Mouse (Mus musculus) thymus, postnatal 10 days (tissue): Measurements from ENCODE around the gene Lcn10.
A peak's percentile ranks its signal among the peaks of the same experiment; 100 is the strongest.
"Not testable (repeated sequence)": the region's sequence is repeated elsewhere in the genome, so short reads cannot be mapped to it uniquely, and the experiment has no call there.

Source experiments
- DNase-seq, 2 experiments: peaks; one replicate each; pipeline ENCODE4 v3.0.0; 2021; ENCODE audit warnings: low spot score in 2 of 2

Gene Lcn10

DNA sequence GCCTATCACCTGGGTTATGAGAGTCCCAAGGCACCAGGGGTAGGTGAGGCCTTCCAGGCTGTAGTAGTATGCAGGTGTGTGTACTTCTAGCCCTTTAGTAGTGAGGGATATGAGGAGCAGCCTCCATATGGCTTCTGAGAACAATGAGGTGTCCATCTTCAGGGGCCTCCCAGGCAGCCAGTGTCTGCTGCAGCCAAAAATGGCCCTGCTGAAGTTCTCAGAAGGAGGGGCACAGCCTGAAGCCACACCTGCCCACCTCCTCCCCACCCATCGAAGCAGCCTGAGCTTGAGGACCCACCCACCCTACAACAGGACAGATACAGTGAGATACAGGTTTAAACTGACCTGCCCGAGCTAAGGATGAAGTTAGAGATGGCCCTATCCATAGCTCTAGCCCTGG lies at the start of gene Lcn10:
Gene Lcn10, plus strand, starts transcription at position 301 of the 400 bp plus-strand sequence.
- DNase-seq = no peak

DNA sequence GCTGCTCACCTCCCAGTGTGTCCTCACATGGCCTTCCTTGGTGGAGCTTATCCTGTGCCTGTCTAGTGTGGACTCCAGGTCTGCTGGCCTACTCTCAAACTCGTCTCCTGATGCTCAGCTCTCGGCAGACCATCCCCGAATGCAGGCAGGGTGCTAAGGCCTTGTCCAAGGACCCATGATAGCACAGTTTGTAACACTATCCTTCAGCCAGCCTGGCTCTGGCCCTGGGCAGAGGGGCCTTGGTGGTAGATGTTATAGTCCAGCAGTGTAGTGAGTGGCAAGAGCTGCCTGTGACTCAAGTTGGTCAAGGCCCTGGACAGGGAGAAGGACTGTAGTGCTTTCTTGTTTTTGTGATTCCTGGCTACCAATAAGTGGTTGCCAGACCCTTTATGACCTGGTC lies 48.9 kb upstream of the Lcn10 start:
- DNase-seq = no peak

DNA sequence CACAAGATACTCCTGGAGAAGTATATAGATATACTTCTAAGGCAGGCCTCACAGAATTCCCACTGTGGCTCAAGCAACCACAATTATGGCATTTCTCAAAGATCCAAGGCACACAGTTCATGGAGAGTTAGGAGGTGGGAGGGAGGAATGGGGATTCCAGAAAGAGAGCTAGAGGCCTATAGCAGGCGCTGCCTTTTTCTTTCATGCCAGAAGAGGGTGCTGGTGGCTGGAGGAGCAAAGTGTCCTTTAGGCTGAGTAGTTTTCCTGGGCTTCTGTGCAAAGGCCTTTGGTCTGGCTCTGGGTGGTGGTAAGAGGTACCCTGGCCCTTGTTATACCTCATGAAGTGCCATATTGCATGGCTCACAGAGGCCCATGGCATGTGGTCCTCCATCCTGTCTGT lies 48.5 kb upstream of the Lcn10 start:
- no peak for DNase-seq

DNA sequence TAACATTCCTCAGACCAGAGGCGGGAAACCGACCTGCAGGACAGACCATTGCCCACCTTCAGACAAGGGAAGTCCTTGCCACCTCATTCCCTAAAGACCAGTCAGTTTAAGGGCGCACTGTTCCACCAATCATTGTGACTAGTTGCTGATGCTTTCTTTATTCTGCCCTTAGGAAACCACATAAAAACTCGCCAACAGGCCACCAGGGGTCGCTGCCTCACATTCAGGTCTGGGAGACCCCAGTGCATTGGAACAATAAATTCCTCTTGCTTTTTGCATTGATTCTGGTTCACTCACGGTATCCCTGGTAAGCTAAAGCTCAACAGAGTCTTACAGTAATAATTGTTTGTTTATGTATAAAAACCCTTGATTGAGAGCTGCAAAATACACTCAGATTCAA lies 42.6 kb upstream of the Lcn10 start:
- DNase-seq = peak; percentile 32 to 67

DNA sequence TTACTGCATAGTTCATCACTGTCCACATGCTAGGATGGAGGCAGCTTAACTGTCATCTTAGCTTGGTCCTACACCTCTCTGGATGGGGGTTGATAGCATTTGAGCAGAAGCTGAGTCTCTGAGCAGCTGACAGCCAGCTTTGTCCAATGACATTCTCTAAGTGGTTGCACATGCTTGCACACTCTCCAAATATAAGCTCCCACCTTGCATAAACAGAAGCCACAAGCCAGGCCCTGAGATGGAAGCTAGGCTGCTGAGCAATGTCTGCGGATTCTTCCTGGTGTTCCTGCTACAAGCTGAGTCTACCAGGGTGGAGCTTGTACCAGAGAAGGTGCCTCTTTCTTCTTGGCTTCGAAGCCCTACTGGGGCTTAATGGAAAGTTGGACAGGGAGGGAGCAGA lies 29.6 kb upstream of the Lcn10 start, which contains the start of gene Lcn8:
Gene Lcn8, plus strand, starts transcription at position 219 of the 400 bp plus-strand sequence.
- DNase-seq = no peak

DNA sequence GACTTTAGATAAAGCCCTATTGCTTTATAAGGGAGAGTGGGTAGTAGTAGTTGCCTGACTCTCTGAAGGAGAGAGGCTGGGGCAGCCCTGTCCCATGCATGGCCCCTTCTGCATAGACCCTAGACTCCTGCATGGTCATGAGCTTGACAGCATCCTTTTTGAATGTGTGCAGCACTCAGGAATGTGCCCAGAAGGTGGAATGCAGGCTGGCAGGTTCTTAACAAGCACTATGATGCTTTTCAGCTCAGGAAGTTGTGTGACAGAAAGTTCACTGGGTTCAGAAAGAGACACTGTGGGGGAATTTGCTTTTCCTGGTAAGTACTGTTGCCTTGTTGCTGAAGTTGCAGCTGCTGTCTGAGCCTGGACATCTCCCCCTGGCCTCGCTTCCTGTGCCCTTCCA lies 28.0 kb upstream of the Lcn10 start:
- DNase-seq = no peak

DNA sequence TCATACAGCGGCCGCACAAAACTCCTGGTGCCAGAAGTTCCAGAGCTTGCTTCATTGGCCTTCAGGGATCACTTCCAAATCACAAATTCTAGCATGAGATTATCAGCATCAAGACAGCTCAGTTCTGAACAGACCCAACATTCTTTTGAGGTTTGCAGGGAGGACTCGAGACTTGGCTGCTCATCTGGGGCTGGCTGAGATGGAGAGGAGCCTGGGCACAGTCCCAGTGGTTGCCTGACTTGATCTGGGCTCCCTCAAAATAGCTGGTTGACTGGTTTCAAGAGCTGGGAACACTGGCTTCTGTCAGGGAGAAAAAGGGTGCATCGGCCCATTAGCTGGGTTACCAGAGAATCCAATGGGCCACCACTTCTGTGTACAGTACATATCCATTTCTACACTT lies 25.8 kb upstream of the Lcn10 start:
- DNase-seq = no peak

DNA sequence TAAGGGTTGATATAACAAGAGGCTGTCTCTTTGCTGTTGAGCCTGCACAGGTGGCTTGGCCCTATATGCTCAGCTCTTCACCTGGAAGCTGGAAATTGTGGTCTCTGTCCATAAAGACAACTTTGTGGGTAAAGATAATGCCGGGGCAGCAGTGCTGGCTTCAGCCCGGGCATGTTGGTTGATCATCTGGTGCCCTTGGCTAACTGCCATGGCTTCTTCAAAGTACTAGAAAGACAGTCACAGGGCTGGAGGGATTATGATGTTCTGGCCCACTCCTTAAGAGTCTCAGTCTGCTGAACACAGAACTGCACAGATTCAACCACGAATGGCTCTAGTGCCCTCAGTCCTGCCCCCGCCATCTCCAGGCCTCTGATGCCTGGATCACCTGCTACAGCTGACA lies 25.3 kb upstream of the Lcn10 start:
- DNase-seq = no peak

DNA sequence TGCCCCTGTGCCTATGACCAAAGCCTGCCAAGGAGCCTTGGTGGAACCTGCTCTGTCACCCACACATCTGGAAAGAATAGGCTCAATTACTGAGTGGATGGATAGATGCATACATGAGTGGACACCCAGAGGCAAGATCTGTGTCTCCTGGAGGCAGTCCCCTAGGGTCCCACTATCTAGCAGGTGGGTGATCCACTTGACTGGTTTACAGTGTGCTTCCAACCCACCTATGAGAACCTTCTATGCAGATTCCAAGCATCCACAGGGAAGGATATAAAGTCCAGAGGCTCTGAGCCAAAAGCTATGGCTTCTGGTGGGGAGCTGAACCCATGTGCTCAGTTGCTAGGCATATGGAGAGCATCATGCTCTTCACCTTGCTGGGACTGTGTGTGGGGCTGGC lies 24.9 kb upstream of the Lcn10 start, which contains the start of gene Lcn5:
Gene Lcn5, plus strand, starts transcription at position 301 of the 400 bp plus-strand sequence.
- no peak for DNase-seq

DNA sequence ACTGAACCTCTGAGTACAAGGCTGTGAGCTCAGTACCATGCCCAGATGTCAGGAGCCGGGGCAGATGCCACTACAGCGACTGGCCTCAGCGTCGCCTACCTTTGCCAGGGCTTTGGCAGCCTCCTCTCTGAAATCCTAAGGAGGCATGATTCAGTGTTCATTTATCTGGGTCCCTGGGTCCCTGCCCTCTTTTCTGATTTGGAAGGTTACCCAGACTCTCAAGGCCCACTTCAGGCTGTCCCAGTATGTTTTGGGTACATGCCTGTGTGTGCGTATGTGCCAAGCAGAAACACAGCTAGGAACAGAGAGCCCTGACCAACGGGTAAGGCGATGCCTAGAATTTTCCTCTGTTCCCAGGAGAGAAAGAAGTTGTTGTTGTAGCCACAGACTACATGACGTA lies 22.2 kb upstream of the Lcn10 start:
- DNase-seq = no peak

DNA sequence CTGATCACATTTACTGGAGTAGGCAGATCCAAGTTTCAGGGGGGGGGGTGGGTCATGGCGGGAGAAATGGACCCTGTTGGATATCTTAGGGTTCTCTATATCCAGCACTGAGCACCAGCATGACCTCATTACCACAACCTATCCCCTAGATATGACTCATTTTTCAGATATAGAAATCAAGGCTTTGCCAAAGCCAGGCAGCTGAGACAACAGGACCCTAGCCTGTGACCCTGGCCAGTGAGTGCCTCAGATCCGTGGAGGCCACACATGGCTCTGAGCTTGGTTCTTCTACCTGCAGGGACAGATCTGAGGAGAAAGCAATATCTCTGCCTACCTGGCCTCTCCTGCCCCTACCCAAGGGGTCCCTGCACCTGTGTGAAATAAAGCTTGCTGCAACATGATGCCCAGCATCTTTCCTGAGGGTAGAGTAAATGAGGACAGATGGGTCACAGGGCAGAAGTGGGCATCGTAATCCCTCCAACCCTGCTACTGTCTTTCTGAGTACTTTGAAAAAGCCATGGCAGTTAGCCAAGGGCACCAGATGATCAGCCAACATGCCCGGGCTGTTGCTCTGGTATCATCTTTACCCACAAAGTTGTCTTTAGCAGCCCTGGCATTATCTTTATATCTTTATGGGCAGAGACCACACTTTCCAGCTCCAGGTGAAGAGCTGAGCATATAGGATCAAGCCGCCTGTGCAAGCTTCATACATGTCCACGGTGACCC lies 21.1 kb upstream of the Lcn10 start:
- DNase-seq = no peak

DNA sequence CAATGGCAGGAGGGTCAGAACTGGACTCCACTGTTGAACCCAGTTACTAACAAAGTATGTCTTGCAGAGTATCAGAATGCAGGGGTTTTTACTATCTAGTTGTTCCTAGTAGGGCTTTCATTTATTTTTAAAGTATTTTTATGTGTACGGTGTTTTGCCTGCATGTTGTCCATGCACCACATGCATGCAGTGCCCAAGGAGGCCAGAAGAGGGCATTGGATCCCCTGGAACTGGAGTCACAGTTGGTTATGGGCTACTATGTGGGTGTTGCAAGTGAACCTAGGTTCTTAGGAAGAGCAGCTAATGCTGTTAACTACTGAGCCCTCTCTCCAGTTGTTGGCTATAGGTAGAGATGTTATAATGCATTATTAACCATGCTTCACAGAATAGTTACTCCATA lies 19.0 kb upstream of the Lcn10 start:
- DNase-seq = peak; percentile 54 to 77

DNA sequence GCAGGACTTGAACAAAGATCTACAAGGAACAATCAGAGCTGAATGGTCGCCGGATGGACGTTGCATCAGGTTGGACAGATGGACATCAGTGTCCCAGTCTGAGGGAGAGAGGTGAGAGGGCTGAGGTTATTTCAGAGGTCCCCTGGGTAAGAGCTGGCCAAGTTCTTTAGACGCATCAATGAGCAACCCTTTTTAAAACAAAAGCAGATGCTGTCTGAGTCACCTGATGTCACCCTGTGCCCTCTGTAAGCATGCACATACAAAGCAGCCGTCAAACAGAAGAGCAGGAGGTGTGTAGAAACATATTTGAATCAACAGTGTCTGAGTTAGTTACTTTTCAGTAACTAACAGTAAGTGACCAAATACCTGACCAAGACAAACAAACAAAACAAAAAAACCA lies 18.4 kb upstream of the Lcn10 start:
- DNase-seq = no peak

DNA sequence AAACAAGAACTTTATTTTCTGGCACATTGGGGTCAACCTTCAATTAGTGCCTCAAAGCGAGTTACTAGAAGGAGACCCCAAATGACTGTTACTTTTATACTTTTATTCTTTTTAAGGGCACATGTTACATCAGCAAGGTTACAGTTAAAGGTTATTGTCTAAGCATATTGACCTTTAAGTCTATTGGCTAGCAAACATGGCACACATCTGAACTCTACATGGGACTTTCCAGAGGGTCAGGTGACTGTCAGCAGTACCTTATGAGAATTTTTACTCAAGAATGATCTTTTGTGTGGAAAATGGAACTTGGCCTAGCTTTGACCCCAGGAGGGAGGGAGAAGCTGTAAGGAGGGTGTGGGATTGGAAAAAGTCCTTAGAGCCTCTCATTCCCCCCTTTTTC lies 16.0 kb upstream of the Lcn10 start:
- no peak for DNase-seq

DNA sequence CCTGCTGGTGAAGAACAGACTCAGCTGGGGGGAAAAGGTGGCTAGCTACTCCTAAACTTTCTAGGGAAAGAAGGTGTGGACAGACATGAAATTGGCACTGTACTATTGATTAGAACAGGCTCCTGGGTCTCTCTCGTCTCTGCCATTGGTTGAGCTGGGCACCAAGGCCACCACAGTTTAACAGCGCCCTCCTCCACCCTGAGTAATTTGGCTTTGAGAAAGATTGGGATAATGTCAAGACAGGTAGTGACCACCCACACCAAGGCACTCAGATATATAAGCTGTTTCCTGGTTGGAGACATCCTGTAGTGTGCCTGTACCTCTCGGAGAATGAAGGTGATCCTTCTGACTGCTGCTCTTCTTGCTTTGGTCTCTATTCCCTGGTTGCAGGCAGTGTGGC lies 6.0 kb upstream of the Lcn10 start, which contains the start of gene Lcn6:
Gene Lcn6, plus strand, starts transcription at position 301 of the 400 bp plus-strand sequence.
- DNase-seq = no peak

DNA sequence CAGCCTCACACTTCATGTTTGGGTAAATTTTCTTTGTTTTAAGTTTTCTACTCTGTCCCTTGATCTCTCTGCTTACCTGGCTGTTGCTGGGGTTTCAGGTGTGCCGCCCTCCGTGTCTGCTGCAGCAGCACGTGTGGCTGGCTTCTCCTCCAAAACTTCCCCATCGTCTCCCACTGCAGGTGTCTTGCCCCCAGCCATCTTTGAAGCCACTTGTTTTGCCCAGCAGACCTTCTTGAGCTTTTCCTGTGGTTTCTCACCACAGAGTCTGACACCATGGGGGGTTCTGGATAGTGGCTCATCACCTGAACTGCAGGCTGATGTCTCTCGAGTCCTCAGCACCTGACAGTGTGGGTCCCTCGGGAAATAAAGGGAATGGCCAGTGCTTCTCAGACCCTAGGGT lies 3.0 kb upstream of the Lcn10 start:
- peak; percentile 62 to 68 for DNase-seq

DNA sequence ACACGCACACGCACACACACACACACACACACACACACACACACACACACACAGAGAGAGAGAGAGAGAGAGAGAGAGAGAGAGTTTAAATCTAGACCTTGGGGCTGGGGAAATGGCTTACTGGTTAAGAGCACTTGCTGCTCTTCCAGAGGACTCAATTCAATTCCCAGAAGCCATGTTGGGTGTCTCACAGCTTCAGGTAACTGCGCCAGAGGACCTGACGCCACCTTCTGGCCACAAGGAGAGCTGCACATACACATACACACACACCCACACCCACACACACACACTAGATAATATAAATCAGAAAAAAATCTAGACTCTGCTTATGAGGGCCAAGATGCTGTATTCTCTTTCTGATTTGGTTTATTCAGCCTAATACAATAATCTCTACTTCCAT lies 4.4 kb downstream of the Lcn10 start:
- DNase-seq = no peak

DNA sequence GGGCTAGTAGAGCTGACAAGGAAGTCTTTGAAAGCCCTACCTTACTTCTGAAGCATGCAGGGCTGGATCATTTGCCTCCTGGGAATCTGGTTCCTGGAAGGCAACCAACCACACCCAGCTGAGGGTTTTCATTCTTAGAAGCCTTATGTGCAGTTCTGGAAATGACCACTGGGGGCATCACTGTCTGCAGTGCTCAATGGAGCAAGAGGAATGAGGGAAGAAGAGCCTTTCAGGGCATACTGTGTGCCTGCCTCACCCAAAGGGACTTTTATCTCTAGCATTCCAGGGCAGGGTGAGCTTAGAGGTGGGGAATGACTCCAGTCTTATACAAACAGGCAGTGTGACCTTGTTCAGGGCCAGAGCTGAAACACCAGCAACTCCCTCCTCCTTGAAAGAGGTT lies 12.1 kb downstream of the Lcn10 start:
- peak in 1 of 2 experiments; percentile 66 for DNase-seq

DNA sequence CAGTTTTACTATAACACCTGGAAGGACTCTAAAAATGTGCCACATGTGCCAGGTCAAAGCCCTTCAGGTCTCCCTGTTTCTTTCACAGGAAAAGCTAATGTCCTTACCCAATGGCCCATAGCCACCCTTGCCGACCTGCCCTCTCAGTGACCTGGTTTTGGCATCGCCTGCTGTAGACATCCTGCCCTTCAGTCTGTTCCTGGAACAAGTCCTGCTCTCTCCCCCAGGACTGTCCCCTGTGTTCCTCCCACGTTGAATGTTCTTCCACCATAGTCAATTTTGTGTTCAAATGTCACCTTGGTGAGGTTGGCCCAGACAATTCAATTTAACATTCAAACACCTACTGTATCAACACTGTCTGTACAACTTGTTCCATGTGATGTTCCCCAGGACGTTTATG lies 14.4 kb downstream of the Lcn10 start:
- DNase-seq = no peak

DNA sequence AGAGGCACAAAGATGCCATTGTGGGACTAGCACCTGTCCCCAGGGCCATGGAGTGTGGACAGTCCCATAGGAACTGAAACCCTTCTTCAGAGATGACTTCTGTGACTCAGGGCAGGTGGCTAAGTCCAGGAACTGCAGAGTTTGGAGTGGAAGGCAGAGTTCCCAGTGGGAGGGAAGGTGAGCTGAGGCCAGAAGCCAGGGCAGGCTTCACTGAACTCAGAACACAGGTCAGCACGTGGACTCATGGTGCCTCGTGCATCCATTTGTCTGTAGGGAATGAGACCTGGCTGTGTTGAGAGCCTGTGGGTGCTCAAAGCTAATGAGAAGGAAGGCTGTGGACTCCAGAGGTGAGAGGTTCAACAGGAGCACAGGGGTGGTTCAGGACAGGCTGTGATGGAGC lies 16.2 kb downstream of the Lcn10 start:
- no peak for DNase-seq

DNA sequence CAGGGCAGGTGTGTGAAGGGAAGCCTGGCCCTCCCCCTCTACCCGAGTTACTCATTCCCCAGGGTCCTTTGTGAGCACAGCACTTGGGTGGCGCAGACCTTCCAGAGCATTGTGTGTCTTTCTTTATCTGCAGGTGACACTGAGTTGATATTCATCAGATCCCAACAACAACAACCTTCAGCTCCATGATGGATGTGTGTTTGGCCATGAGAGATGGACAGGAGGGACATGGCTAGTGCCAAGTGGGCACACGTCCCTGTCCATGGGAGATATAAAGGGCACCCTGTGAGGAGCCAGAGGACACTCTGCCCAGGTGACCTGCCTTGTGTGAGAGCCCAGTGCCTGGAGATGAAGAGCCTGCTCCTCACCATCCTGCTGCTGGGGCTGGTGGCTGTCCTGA lies 17.2 kb downstream of the Lcn10 start, which contains the start of gene Obp2a:
Gene Obp2a, plus strand, starts transcription at position 301 of the 400 bp plus-strand sequence.
- DNase-seq = not testable (repeated sequence)

DNA sequence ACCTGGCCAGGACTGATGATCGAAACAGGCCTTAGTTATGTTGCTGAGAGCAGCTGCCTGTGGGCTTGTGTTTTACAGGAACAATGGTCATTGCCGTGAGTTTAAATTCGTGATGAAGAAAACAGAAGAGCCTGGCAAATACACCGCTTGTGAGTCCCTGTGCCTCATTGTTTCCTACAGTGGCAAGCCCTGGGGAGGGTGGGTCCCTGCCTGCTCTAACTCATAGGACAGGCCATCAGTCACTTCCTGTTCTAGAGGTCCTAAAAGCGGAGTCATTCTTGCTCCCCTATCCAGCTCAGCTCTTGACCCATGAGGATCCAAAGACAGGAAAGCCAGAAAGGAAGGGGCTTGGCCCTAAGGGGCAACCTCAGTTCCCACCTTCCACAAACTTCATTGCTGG lies 18.5 kb downstream of the Lcn10 start:
- DNase-seq = no peak

DNA sequence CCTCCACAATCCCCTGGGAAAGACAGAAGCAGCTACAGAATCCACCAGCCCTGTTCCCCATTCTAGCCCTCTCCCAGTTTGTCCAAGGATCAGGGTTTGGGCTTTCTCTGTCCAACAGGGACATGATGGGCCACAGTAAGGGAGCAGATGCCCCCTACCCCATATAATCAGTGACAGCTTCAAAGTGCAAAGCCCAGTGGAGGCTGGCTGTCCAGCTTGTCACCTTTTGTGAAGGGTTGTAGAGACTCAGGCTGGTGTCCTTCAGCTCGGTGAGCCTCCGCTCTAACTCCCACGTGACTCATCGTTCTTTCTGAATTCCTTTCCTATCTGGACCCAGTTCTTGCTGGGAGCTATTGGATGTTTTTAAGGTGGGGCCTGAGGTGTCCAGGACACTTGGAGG lies 21.2 kb downstream of the Lcn10 start:
- DNase-seq = no peak
